Mouse (Mus musculus): ENCODE measurements around the gene Aass. TPM values are rescaled to one million over a fixed set of nuclear protein-coding genes. Genes with fewer than 3 reads are reported as not detected.
"Not testable (repeated sequence)": the region's sequence is repeated elsewhere in the genome, so short reads cannot be mapped to it uniquely, and the experiment has no call there.

Aass gene
- polyA plus RNA-seq, 1 experiment from 2014 or later, result 1.8 TPM

DNA sequence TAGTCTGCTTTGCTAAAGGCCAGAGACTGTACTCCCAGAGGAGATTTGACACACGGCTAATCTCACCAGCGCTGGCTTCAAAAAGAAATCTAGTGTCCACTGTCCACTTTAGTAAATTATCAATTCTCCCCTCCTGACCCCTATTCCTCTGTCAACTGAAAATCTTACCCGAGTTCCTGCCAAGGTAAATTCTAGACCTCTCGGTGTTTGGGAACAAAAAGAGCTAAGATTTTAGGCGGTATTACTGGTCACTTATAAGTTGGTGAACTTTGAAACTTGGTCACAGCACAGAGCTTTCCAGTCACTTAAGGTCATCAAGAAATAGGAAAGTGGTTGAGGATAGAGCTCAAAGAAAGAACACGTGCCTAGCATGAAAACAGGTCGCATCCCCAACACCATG lies 6.1 kb downstream of the Aass start:
- DNase-seq (ENCODE audit: low spot score), result no peak
- no peaks in the 10 kb centered on the region for H3K4me1 ChIP-seq (replicated peaks; ENCODE audit: control insufficient read depth, insufficient read depth, low read length)
- H3K4me2 ChIP-seq (replicated peaks; ENCODE audit: low read depth, low read length), result no peak overlapping the region
- WGBS, result 85% methylated on average over 7 of the region's 7 CpGs
- no peaks in the 10 kb centered on the region for H3K27me3 ChIP-seq (ENCODE audit: control insufficient read depth, insufficient read depth, low read length)
- H3K9me3 ChIP-seq (ENCODE audit: control insufficient read depth, low read length), result no peaks in the 10 kb centered on the region
- ATAC-seq (ENCODE audit: low FRiP score), result no peak
- no peak overlapping the region for H3K27ac ChIP-seq (ENCODE audit: low read depth, low read length)
- no peak overlapping the region for H3K4me3 ChIP-seq (ENCODE audit: low read depth, low read length)
- no peaks in the 10 kb centered on the region for H3K36me3 ChIP-seq (ENCODE audit: control insufficient read depth, insufficient read depth, low read length)
- no peak overlapping the region for H3K9ac ChIP-seq (ENCODE audit: low read depth, low read length)

DNA sequence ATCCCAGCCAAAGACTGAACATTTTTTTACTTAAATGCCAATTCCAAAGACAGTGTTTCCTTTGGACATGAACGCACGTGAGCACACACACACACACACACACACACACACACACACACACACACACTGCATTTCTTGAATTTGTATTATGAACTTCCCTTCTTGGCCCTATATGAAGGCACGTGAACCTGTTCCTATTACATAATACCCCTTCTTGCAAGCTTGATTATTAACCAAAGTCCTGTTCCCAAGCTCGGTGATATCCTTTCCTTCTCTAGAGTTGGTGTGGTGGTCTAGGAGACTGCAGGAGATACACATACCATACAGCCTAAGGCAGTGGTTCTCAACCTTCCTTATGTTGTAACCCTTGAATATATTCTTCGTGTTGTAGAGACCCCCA lies 7.0 kb downstream of the Aass start:
- no peak overlapping the region for H3K27ac ChIP-seq (ENCODE audit: low read depth, low read length)
- no peak overlapping the region for H3K4me2 ChIP-seq (replicated peaks; ENCODE audit: low read depth, low read length)
- WGBS, result 89% methylated on average over 5 of the region's 5 CpGs
- ATAC-seq (ENCODE audit: low FRiP score) (no peak), DNase-seq (ENCODE audit: low spot score) (no peak)
- no peaks in the 10 kb centered on the region for H3K9me3 ChIP-seq (ENCODE audit: control insufficient read depth, low read length)
- H3K4me1 ChIP-seq (replicated peaks; ENCODE audit: control insufficient read depth, insufficient read depth, low read length), result no peaks in the 10 kb centered on the region
- no peaks in the 10 kb centered on the region for H3K36me3 ChIP-seq (ENCODE audit: control insufficient read depth, insufficient read depth, low read length)
- no peak overlapping the region for H3K4me3 ChIP-seq (ENCODE audit: low read depth, low read length)
- no peaks in the 10 kb centered on the region for H3K27me3 ChIP-seq (ENCODE audit: control insufficient read depth, insufficient read depth, low read length)
- H3K9ac ChIP-seq (ENCODE audit: low read depth, low read length), result no peak overlapping the region

DNA sequence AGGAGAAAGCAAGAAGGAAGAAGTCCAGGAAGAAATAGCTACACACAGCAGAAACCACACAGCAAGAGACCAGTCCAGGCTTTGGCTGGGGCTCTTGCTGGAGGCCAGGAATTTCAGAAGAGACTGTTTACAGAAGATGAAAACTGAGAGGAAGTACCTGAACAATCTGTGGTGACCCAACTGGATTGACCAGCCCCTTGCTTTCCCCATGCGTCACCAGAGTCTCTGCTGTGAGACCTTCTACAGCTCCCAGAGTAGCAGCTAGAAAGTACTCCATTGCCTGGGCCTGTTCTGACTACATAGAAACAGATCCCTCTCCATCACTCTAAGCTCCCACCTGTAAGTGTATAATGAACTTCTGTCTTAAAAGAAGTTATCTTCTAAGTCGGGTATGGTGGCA lies 8.0 kb downstream of the Aass start:
- H3K4me2 ChIP-seq (replicated peaks; ENCODE audit: low read depth, low read length), result no peak overlapping the region
- H3K4me1 ChIP-seq (replicated peaks; ENCODE audit: control insufficient read depth, insufficient read depth, low read length), result no peaks in the 10 kb centered on the region
- no peak for DNase-seq (ENCODE audit: low spot score)
- no peaks in the 10 kb centered on the region for H3K36me3 ChIP-seq (ENCODE audit: control insufficient read depth, insufficient read depth, low read length)
- H3K9ac ChIP-seq (ENCODE audit: low read depth, low read length), result no peak overlapping the region
- H3K27me3 ChIP-seq (ENCODE audit: control insufficient read depth, insufficient read depth, low read length), result no peaks in the 10 kb centered on the region
- WGBS, result 88% methylated on average over 2 of the region's 2 CpGs
- no peak overlapping the region for H3K27ac ChIP-seq (ENCODE audit: low read depth, low read length)
- no peak overlapping the region for H3K4me3 ChIP-seq (ENCODE audit: low read depth, low read length)
- no peaks in the 10 kb centered on the region for H3K9me3 ChIP-seq (ENCODE audit: control insufficient read depth, low read length)
- ATAC-seq (ENCODE audit: low FRiP score), result no peak

DNA sequence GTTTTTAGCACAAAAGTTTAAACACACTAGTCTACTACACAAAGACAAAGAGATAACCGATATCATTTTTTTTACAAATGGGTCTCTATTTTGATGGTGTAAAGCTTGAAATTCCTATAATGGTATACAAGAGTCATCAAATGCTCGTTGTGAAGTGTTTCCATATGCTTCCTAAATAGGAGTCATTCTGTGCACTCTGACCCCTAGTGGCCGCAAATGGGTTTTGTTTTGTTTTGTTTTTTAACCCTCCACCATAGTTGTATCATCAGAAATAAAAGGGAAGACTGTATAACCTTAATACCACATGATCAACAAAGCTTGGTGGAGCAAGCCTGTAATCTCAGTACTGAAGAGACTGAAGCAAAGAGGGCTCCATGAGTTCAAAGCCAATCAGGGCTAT lies 9.9 kb downstream of the Aass start:
- DNase-seq (ENCODE audit: low spot score), result peak; percentile 39
- Histone ChIP-seq H3K4me2 (replicated peaks; ENCODE audit: low read depth, low read length) (no peak overlapping the region), H3K27me3 (ENCODE audit: control insufficient read depth, insufficient read depth, low read length) (no peaks in the 10 kb centered on the region), H3K4me1 (replicated peaks; ENCODE audit: control insufficient read depth, insufficient read depth, low read length) (no peaks in the 10 kb centered on the region), H3K4me3 (ENCODE audit: low read depth, low read length) (no peak overlapping the region), H3K9ac (ENCODE audit: low read depth, low read length) (no peak overlapping the region), H3K36me3 (ENCODE audit: control insufficient read depth, insufficient read depth, low read length) (no peaks in the 10 kb centered on the region), H3K27ac (ENCODE audit: low read depth, low read length) (no peak overlapping the region), H3K9me3 (ENCODE audit: control insufficient read depth, low read length) (no peaks in the 10 kb centered on the region)
- peak; percentile 25; the same call in 1 of the 2 replicates for ATAC-seq (ENCODE audit: low FRiP score)
- 48% methylated on average over 3 of the region's 3 CpGs for WGBS

DNA sequence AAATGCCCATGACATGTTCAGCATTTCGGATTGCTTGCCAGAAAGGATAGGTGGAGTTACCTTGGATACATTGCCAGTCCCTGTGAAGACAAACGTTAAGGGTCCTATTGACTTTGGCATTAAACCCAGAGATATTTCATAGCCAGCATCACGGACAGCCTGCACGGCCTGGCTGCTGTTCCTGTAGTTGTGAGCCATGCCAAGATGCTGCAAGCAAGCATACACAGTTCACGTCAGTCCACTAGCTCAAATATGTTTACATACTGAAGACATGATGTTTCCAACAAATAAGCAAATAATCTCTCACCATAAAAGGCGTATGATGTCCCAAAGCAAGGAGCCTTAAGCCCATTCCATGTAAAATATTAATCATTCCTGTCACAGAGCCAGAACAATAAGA lies 18.0 kb downstream of the Aass start:
- no peak overlapping the region for H3K4me3 ChIP-seq (ENCODE audit: low read depth, low read length)
- 89% methylated on average over 6 of the region's 6 CpGs for WGBS
- H3K27me3 ChIP-seq (ENCODE audit: control insufficient read depth, insufficient read depth, low read length), result no peaks in the 10 kb centered on the region
- H3K4me1 ChIP-seq (replicated peaks; ENCODE audit: control insufficient read depth, insufficient read depth, low read length), result no peaks in the 10 kb centered on the region
- no peak overlapping the region for H3K4me2 ChIP-seq (replicated peaks; ENCODE audit: low read depth, low read length)
- no peak overlapping the region for H3K9ac ChIP-seq (ENCODE audit: low read depth, low read length)
- no peaks in the 10 kb centered on the region for H3K36me3 ChIP-seq (ENCODE audit: control insufficient read depth, insufficient read depth, low read length)
- DNase-seq (ENCODE audit: low spot score), result no peak
- ATAC-seq (ENCODE audit: low FRiP score), result no peak
- H3K27ac ChIP-seq (ENCODE audit: low read depth, low read length), result no peak overlapping the region
- H3K9me3 ChIP-seq (ENCODE audit: control insufficient read depth, low read length), result no peaks in the 10 kb centered on the region

DNA sequence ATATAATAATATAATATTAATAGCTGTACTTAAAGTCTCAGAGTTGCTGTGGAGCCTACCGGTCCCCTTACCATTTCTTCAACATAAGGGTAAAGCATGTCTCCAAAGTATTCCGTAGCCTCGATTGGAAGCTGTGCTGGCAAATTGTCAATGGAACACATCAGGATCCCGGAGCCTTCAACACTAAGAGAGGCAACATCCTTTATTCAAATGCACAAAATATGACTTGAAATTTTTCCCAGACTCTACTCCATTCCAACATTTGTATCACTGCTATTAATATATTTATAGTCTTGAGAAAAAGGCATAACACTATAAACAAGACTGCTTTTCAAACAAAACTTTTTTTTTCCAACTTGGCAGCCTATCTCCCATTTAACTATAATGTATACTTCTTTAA lies 25.7 kb downstream of the Aass start:
- Histone ChIP-seq H3K4me2 (replicated peaks; ENCODE audit: low read depth, low read length) (no peak overlapping the region), H3K4me3 (ENCODE audit: low read depth, low read length) (no peak overlapping the region), H3K9ac (ENCODE audit: low read depth, low read length) (no peak overlapping the region), H3K9me3 (ENCODE audit: control insufficient read depth, low read length) (no peaks in the 10 kb centered on the region), H3K4me1 (replicated peaks; ENCODE audit: control insufficient read depth, insufficient read depth, low read length) (no peaks in the 10 kb centered on the region), H3K27ac (ENCODE audit: low read depth, low read length) (no peak overlapping the region), H3K36me3 (ENCODE audit: control insufficient read depth, insufficient read depth, low read length) (no peaks in the 10 kb centered on the region), H3K27me3 (ENCODE audit: control insufficient read depth, insufficient read depth, low read length) (no peaks in the 10 kb centered on the region)
- WGBS, result 93% methylated on average over 4 of the region's 4 CpGs
- no peak for DNase-seq (ENCODE audit: low spot score)
- ATAC-seq (ENCODE audit: low FRiP score), result no peak

DNA sequence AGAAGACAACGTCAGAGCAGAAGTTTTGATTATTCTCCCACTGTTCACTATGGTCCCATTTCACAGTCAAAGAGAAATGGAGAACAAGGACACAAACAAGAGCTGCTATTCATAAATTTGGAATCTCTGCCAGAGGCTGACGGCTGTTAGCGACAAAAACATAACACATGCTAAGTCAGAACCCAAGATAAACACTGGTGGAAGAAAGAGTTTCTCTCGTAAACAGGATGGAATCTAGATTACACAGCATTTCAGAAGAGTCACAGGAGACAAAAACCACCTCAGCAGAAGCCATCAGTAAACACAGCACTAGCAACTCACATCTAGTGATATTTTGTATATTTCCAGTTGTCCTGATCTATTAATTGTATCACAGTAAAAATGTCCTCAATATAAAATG lies 26.4 kb downstream of the Aass start:
- WGBS, result 77% methylated on average over 4 of the region's 4 CpGs
- H3K4me2 ChIP-seq (replicated peaks; ENCODE audit: low read depth, low read length), result no peak overlapping the region
- H3K4me3 ChIP-seq (ENCODE audit: low read depth, low read length), result no peak overlapping the region
- H3K27ac ChIP-seq (ENCODE audit: low read depth, low read length), result no peak overlapping the region
- H3K9me3 ChIP-seq (ENCODE audit: control insufficient read depth, low read length), result no peaks in the 10 kb centered on the region
- no peak overlapping the region for H3K9ac ChIP-seq (ENCODE audit: low read depth, low read length)
- no peaks in the 10 kb centered on the region for H3K27me3 ChIP-seq (ENCODE audit: control insufficient read depth, insufficient read depth, low read length)
- ATAC-seq (ENCODE audit: low FRiP score) (no peak), DNase-seq (ENCODE audit: low spot score) (no peak)
- H3K36me3 ChIP-seq (ENCODE audit: control insufficient read depth, insufficient read depth, low read length), result no peaks in the 10 kb centered on the region
- H3K4me1 ChIP-seq (replicated peaks; ENCODE audit: control insufficient read depth, insufficient read depth, low read length), result no peaks in the 10 kb centered on the region

DNA sequence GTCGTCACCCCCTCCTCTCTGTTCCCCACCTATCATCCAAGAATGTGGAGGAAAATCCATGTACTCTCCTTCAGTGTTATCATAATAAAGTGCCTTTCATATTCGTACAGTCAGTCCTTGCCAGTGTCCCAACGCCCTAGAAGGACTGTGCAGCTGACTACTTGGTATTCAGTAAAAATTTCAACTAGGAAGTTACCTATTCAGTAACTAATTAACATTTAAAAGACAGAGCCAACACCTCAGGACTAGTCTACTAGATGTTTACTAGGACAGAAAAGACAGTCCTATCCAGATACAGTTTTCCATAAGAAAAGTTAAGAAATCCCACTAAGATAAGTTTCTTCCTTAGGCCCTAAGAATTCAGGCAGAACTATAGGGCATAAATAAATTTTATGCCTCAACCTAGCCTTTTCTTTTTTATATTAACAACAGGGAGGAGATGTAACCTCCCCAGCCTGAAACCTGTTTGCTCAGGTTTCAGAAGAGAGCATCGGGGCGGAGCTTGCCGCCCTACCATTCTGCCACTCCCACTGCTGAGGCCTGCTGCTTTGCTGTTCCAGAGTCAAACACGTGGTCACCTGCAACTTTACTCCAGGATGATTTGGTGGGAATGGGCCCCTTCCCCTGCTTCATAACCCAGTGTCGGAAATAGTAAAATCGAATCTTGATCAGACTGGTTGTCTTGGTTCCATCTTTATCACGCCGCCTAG lies 42.3 kb downstream of the Aass start:
- not testable (repeated sequence) for ATAC-seq (ENCODE audit: low FRiP score)

DNA sequence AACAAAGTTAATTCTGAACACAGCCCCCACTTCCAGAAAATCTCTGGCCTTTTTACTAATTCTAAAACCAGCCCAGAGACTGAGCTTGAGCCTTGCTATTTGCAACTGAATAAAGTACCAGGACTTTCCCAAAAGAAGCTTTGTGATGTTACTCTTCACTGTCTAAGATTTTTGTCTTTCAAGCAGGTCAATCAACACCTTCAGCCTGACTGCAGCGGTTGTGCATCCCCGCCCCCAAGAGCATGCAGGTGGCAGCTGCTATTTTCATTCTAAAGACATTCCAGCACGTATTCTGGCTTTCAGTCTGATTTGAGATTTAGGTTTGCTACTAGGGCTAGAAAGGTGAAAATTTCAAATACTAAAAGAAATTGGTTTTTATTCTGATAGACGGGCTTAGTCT lies 43.5 kb downstream of the Aass start:
- not testable (repeated sequence) for H3K27ac ChIP-seq (ENCODE audit: low read depth, low read length)

More for the DNA sequence above, 42.3 kb downstream of the Aass start:
- H3K27me3 ChIP-seq (ENCODE audit: control insufficient read depth, insufficient read depth, low read length); H3K27ac ChIP-seq (ENCODE audit: low read depth, low read length); H3K36me3 ChIP-seq (ENCODE audit: control insufficient read depth, insufficient read depth, low read length); DNase-seq (ENCODE audit: low spot score); H3K4me3 ChIP-seq (ENCODE audit: low read depth, low read length); H3K4me1 ChIP-seq (replicated peaks; ENCODE audit: control insufficient read depth, insufficient read depth, low read length); H3K9me3 ChIP-seq (ENCODE audit: control insufficient read depth, low read length); H3K9ac ChIP-seq (ENCODE audit: low read depth, low read length); H3K4me2 ChIP-seq (replicated peaks; ENCODE audit: low read depth, low read length): not testable (repeated sequence)
- 93% methylated on average over 11 of the region's 11 CpGs for WGBS

More for the DNA sequence above, 43.5 kb downstream of the Aass start:
- not testable (repeated sequence) for H3K4me2 ChIP-seq (replicated peaks; ENCODE audit: low read depth, low read length); DNase-seq (ENCODE audit: low spot score); H3K9ac ChIP-seq (ENCODE audit: low read depth, low read length); H3K9me3 ChIP-seq (ENCODE audit: control insufficient read depth, low read length); H3K27me3 ChIP-seq (ENCODE audit: control insufficient read depth, insufficient read depth, low read length); ATAC-seq (ENCODE audit: low FRiP score); H3K4me3 ChIP-seq (ENCODE audit: low read depth, low read length); H3K36me3 ChIP-seq (ENCODE audit: control insufficient read depth, insufficient read depth, low read length); H3K4me1 ChIP-seq (replicated peaks; ENCODE audit: control insufficient read depth, insufficient read depth, low read length)
- WGBS, result 68% methylated on average over 4 of the region's 4 CpGs

Measured in hindbrain, embryonic 11.5 days (tissue).